In the genomic region with DNA sequence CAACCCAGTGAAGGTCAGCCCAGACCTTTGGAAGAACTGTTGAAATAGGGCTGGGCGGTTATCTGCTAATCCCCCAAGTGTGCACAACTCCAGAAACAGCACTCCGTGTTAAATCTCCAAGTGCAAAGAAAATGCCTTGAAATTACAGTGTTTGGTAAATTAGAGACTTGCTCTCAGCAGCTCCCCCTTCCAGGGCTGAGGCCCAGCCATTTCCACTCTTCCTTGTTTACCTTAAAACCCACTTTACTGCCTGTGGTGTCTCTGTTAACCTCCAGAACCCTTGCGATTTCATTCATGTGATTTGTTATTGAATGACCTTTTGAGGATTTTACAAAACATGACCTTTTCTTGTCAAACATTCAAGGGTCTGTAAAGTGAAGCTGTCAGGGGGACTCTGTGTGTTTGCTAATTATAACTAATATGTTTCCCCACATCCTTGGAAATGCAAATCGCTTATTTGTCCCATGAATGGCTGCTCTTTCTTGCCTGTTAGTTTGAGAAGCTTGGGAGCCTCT, we compare ENCODE assay signal across 23 mouse cellular contexts.
DNase-seq lines count a peak whose midpoint lies in the region; ATAC-seq lines count a peak whose summit lies in the region.
"Had no signal": no experiment of that assay in that cellular context is flagged by ENCODE, and none has a peak within 500 bp of the region (broad histone marks: within the 10 kb centered on the region; RNA-seq: fewer than 3 reads in every experiment).

No protein-coding gene starts in this region.

- WGBS in forebrain, embryonic 12.5 days: 9% methylated on average over 4 of the region's 4 CpGs
- 11% methylated on average over 4 of the region's 4 CpGs for WGBS in forebrain, embryonic 13.5 days
- WGBS in intestine, embryonic 14.5 days: 23% methylated on average over 4 of the region's 4 CpGs
- 33% methylated on average over 4 of the region's 4 CpGs for WGBS in intestine, embryonic 16.5 days
- 53% methylated on average over 4 of the region's 4 CpGs for WGBS in kidney, embryonic 15.5 days

- H3K9ac ChIP-seq in forebrain, embryonic 12.5 days: no peak overlapping the region
- H3K9ac ChIP-seq in forebrain, embryonic 13.5 days: no peak overlapping the region
- no peak overlapping the region for H3K9ac ChIP-seq in intestine, embryonic 14.5 days (ENCODE audit: low read length)
- no peak overlapping the region for H3K9ac ChIP-seq in intestine, embryonic 16.5 days (ENCODE audit: low read depth, low read length)
- no peak overlapping the region for H3K9ac ChIP-seq in kidney, embryonic 15.5 days
- H3K9ac ChIP-seq: embryonic facial prominence, embryonic 13.5 days; hindbrain, embryonic 15.5 days; liver, postnatal 0 days had no signal

- H3K27me3 ChIP-seq in forebrain, embryonic 12.5 days: peaks cover 88% of the 10 kb centered on the region
- peaks cover 88% of the 10 kb centered on the region for H3K27me3 ChIP-seq in forebrain, embryonic 13.5 days
- no peaks in the 10 kb centered on the region for H3K27me3 ChIP-seq in intestine, embryonic 14.5 days (replicated peaks; ENCODE audit: control insufficient read depth, insufficient read depth, low read length)
- no peaks in the 10 kb centered on the region for H3K27me3 ChIP-seq in intestine, embryonic 16.5 days (replicated peaks; ENCODE audit: control insufficient read depth, insufficient read depth, low read length)
- peaks cover 17% of the 10 kb centered on the region for H3K27me3 ChIP-seq in kidney, embryonic 15.5 days
- H3K27me3 ChIP-seq: embryonic facial prominence, embryonic 13.5 days had no signal

- H3K4me1 ChIP-seq in forebrain, embryonic 12.5 days: peaks cover 27% of the 10 kb centered on the region
- H3K4me1 ChIP-seq in forebrain, embryonic 13.5 days: peaks cover 24% of the 10 kb centered on the region
- peaks cover 32% of the 10 kb centered on the region for H3K4me1 ChIP-seq in intestine, embryonic 14.5 days (replicated peaks; ENCODE audit: control insufficient read depth, insufficient read depth, low read length)
- H3K4me1 ChIP-seq in intestine, embryonic 16.5 days (ENCODE audit: control insufficient read depth, insufficient read depth, low read length): peaks cover 19% of the 10 kb centered on the region
- peaks cover 35% of the 10 kb centered on the region for H3K4me1 ChIP-seq in kidney, embryonic 15.5 days

- H3K4me2 ChIP-seq in forebrain, embryonic 12.5 days: no peak overlapping the region
- H3K4me2 ChIP-seq in forebrain, embryonic 13.5 days: no peak overlapping the region
- H3K4me2 ChIP-seq in intestine, embryonic 14.5 days (ENCODE audit: low read length): no peak overlapping the region
- no peak overlapping the region for H3K4me2 ChIP-seq in intestine, embryonic 16.5 days (ENCODE audit: low read depth, low read length)
- H3K4me2 ChIP-seq in kidney, embryonic 15.5 days: no peak overlapping the region
- H3K4me2 ChIP-seq: embryonic facial prominence, embryonic 13.5 days; hindbrain, embryonic 15.5 days; liver, embryonic 11.5 days had no signal

- no peaks in the 10 kb centered on the region for H3K36me3 ChIP-seq in forebrain, embryonic 12.5 days (replicated peaks)
- H3K36me3 ChIP-seq in forebrain, embryonic 13.5 days (ENCODE audit: poor library complexity, severe bottlenecking): no peaks in the 10 kb centered on the region
- no peaks in the 10 kb centered on the region for H3K36me3 ChIP-seq in intestine, embryonic 14.5 days (ENCODE audit: control insufficient read depth, insufficient read depth, low read length)
- no peaks in the 10 kb centered on the region for H3K36me3 ChIP-seq in intestine, embryonic 16.5 days (ENCODE audit: control insufficient read depth, insufficient read depth, low read length)
- H3K36me3 ChIP-seq in kidney, embryonic 15.5 days: no peaks in the 10 kb centered on the region
- H3K36me3 ChIP-seq: embryonic facial prominence, embryonic 13.5 days; hindbrain, embryonic 15.5 days had no signal

- ATAC-seq in forebrain, embryonic 12.5 days (ENCODE audit: low FRiP score): peak; percentile 33; the same call in 1 of the 2 replicates
- no peak for ATAC-seq in forebrain, embryonic 13.5 days
- no peak for ATAC-seq in intestine, embryonic 14.5 days (replicated peaks; ENCODE audit: low FRiP score, low TSS enrichment, low read depth)
- no peak for ATAC-seq in intestine, embryonic 16.5 days
- ATAC-seq in kidney, embryonic 15.5 days (replicated peaks; ENCODE audit: low FRiP score): no peak
- ATAC-seq: liver, postnatal 0 days; lung, postnatal 0 days had no signal

- DNase-seq in intestine, embryonic 14.5 days (ENCODE audit: low spot score): no peak
- DNase-seq in R1 (ENCODE audit: low read depth, low spot score): peak; percentile 10
- peak; percentile 45 for DNase-seq in embryo, embryonic 9.5 days (ENCODE audit: extremely low spot score)
- no peak for DNase-seq in frontal cortex, adult 2 months (ENCODE audit: extremely low spot score in 1 of 2, low spot score in 1 of 2)
- DNase-seq: adrenal gland, postnatal 14 days; cerebellum, adult 9-10 months; kidney, adult 18-20 months; left cerebral cortex, postnatal 4 days; liver, postnatal 0 days; retina, postnatal 1 day; right cerebral cortex, postnatal 25 days; spleen, adult 18-20 months had no signal

- no peak overlapping the region for H3K4me3 ChIP-seq in forebrain, embryonic 12.5 days (replicated peaks)
- no peak overlapping the region for H3K4me3 ChIP-seq in forebrain, embryonic 13.5 days
- H3K4me3 ChIP-seq in intestine, embryonic 14.5 days (ENCODE audit: low read depth, low read length): no peak overlapping the region
- no peak overlapping the region for H3K4me3 ChIP-seq in intestine, embryonic 16.5 days (ENCODE audit: low read length)
- H3K4me3 ChIP-seq in kidney, embryonic 15.5 days (replicated peaks): no peak overlapping the region
- H3K4me3 ChIP-seq: embryonic facial prominence, embryonic 13.5 days; hindbrain, embryonic 15.5 days; left cerebral cortex, adult 2 months had no signal

- no peaks in the 10 kb centered on the region for H3K9me3 ChIP-seq in forebrain, embryonic 12.5 days
- no peaks in the 10 kb centered on the region for H3K9me3 ChIP-seq in forebrain, embryonic 13.5 days (replicated peaks)
- no peaks in the 10 kb centered on the region for H3K9me3 ChIP-seq in intestine, embryonic 14.5 days (ENCODE audit: control insufficient read depth, low read length)
- H3K9me3 ChIP-seq in intestine, embryonic 16.5 days (ENCODE audit: control insufficient read depth, low read length): no peaks in the 10 kb centered on the region
- H3K9me3 ChIP-seq in kidney, embryonic 15.5 days (replicated peaks): no peaks in the 10 kb centered on the region
- H3K9me3 ChIP-seq: embryonic facial prominence, embryonic 13.5 days; hindbrain, embryonic 15.5 days had no signal

- no peak overlapping the region for H3K27ac ChIP-seq in forebrain, embryonic 12.5 days
- H3K27ac ChIP-seq in forebrain, embryonic 13.5 days: no peak overlapping the region
- 0 out of 2 replicates have a peak overlapping the region, but pooled peaks have one; percentile 22 for H3K27ac ChIP-seq in intestine, embryonic 14.5 days (ENCODE audit: low read depth)
- no peak overlapping the region for H3K27ac ChIP-seq in intestine, embryonic 16.5 days (ENCODE audit: low read length)
- no peak overlapping the region for H3K27ac ChIP-seq in kidney, embryonic 15.5 days
- H3K27ac ChIP-seq: hindbrain, embryonic 15.5 days; kidney, postnatal 0 days; left cerebral cortex, adult 2 months; macrophage had no signal

Comparison
In these comparisons a context has a peak if more than half of its experiments do, and no peak if none do; other contexts are left out.
1. DNase-seq: peak in R1 (single experiment) and embryo, embryonic 9.5 days (single experiment); none in intestine, embryonic 14.5 days (single experiment) and frontal cortex, adult 2 months (0 of 2).